Mouse (Mus musculus) thymus, postnatal 36 days (tissue): ENCODE data around the gene Caly.

ENCODE experiments used
- DNase-seq, 2 experiments: peaks; one replicate each; pipeline ENCODE4 v3.0.0; 2022; ENCODE audit warnings: mixed read lengths in 2 of 2

Gene Caly

GRCm38 (mm10) chr7:140082242-140082678 is at the start of gene Caly:
Caly (minus strand) TSS chr7:140082548.
- peak; percentile 21 to 45 for DNase-seq

DNA sequence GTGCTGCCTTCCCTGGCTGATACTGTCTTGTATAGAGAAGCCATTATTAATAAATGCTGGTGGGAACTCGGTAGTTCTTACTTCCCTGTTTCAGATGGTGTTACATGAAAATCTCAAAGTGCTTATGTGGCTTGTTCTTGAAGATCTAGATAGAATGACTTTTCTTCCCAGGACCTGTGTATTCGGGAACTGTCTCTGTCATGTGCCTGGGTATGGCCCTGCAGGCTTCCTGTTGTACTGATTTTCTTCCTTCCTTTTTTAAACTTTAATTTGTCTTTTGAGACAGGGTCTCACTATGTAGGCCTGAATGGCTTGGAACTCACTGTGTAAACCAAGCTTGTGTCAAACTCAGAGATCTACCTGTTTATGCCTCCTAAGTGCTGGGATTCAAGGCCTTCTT is 45.6 kb upstream of the Caly start:
- DNase-seq: no peak

DNA sequence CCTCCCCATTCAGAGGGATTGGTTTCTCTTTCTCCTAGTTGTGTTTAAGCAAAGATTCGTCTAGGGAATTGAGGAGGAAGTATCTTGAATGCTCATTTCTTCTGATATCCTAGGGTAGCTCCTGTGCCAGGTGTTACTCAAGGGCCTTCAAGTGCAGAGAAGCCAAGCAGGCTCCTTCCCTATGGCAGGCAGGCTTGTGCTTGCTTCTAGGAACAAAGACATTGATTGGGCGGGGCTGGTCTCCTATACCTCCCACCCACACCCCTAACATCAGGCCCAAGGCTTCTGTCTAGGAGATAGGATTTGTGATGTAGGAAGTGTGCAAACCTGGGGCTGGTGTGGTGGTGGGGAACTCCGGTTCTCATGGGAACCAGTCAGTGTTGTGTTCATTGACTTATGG is 44.6 kb upstream of the Caly start:
- no peak for DNase-seq

DNA sequence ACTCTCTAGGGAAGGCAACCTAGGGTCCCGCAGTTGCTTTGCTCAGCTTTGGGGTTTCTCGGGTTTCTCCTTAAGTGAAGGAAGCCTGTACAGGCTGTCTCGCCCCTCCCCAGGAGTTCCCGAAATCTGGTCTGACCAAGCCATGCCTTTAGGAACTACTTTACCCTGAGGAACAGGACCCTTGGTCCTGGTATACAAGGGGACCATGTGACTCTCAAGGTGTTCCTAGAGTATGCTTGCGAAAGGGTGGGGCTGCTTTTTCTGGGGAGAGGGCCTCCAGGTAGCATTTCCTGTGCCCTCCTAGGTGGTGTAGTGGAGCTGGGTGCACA is 43.6 kb upstream of the Caly start:
- no peak for DNase-seq

DNA sequence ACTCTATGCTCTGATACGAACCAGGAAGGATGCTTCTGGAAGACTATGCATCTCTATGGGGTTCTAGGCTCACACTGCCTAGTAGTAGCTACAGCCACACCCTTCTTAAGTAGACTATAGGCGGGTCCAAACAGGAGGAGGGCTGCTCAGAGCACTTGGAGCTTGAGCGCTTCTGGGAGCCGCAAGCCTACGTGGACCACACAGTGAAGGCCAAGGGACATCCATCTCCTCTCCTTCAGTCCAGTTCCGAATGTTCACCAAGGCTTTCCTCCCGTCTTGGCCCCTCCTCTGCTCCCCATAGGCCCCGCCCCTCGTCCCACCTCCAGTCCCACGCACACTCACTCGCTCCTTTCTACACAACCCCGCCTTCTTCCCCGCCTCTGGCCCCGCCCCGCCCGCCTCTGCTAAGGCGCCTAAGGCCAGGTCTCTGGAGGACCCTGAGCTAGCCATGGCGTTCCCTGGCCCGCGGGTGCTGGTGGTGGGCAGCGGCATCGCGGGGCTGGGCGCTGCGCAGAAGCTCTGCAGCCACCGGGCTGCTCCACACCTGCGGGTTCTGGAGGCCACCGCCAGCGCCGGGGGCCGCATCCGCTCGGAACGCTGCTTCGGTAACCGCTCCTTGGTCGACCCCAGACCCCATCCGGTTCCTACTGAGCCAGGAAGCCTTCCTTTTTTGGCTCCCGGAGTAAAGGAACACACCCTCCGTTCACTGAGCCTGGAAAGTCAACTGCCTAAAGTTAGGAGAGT is 43.1 kb upstream of the Caly start:
- DNase-seq: peak; percentile 92 to 93

- no peak for DNase-seq
Measured at GRCm38 (mm10) chr7:140124382-140124781, 42.0 kb upstream of the Caly start.

DNA sequence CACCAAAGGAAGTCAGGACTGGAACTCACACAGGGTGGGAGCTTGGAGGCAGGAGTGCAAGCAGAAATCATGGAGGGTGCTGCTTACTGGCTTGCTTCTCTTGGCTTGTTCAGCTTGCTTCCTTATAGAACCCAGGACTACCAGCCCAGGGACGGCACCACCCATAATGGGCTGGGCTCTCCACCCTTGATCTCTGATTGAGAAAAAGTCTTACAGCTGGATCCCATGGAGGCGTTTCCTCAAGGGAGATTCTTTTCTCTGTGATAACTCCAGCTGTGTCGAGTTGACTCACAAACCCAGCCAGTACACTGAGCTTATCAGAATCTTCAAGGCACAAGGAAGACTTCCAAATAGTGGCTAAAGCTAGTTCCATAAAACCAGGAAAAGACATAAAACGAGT is 40.4 kb upstream of the Caly start:
- DNase-seq: no peak

DNA sequence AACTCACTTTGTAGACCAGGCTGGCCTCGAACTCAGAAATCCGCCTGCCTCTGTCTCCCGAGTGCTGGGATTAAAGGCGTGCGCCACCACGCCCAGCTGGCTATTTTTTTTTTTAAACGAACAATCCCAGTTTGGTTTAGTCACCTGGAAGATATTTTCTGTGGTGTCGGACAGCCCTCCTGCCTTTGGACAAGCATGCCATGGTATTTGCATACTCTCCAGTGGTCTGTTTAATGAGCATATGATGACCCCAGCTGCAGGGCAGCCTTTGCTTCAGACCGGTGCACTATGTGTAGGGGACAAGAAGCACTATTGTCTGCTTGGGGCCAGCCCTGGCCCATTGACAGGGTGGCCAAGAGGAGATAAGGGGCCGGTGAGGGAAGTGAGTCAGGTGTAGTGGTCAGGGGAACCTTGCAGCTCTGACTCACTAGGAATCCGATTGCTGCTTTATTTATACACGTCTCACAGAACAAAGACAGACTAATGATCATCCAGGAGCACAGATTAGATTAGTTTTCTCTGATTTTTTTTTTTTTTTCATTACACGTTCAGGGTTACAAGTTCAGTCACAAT is 39.1 kb upstream of the Caly start:
- no peak for DNase-seq

- no peak for DNase-seq
Measured at GRCm38 (mm10) chr7:140120484-140120883, 38.1 kb upstream of the Caly start.

DNA sequence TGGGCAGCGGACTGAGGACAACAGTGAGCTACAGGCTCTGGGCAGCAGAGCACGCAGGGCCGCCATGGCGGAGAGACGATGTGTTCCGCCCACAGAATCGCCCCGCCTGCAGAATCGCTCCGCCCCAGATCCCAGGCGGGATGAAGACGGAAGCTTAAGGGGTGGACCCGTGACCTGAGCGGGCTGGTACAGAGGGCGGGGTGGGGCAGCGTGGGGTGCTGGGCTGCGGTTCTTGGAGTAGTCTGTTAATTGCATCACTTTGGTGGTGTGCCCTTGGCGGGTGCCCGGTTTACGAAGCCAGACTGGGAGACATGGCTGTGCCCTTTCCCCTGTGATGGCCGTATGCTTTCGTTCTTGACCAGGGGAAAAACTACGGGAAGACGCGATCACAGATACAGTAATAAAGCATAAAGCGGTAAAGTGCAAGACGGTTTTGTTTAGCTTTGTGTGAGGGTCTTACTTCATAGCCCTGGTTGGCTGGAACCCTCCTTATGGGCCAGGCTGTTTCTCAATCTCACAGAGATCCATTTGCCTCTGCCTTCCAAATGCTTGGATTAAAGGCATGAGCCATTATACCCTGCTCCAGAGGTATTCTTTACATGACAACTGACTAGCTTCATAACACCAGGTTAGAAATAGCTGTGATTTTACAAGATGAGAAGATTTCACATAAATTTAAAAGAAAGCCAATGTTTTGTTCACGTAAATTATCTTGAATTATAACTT is 34.1 kb upstream of the Caly start, which contains the start of gene Echs1:
TSS of gene Echs1 (minus strand) at position 148 of the 726 bp plus-strand sequence.
- DNase-seq: peak; percentile 88 to 89

DNA sequence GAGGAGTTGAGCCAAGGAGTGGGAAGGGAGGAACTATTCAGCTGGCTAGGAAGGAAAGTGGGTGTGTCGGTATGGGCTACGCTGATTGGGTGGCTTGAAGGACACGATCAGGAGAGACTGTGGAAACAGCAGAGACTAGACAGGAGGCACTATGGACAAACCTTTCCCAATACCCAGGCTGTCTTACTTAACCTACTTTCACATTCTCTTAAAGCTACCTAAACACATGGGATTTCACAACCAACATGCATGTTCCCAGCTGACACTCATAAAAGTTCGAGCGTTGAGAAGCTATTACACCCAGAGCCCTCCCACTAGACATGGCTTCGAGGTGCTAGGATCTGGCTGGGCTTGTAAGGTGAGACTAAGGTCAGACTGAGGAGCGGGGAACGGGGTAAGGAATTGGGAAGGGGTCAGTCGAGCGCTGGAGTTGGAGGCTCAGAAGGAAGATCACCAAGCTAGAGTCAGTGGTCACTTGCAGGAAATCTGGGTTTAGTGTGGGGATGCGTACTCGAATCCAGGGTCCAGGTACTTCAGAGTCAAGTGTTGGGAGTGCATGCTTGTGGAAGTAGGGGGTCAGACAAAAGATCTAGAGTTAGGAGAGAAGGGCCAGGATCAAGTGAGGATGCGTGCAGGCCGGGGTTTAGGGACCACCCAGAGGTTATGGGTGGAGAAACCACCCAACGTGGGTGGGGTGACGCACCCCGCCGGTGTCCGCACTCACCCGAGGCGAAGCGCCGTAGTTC is 33.4 kb upstream of the Caly start, which contains the start of gene Paox:
TSS of gene Paox (plus strand) at position 217 of the 746 bp plus-strand sequence.
- DNase-seq: peak in 1 of 2 experiments; percentile 4

DNA sequence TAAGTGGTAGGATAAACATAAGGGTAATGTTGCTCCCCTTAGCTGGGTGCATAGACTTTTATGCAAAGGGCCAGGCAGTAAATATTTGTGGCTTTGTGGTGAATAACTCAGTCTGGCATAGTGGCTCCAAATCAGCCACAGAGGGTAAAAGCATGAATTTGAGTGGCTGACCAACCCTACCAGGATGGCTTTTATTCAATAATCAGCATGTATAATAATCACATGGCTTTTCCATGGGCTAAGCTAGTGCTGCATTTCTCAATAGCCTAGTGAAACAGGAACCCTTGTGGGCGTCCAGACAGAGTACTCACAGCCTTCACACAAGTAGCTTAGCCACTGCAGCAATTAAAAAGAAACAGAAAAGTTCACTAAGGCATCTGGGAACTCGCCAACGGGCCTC is 29.6 kb upstream of the Caly start:
- DNase-seq: no peak

- DNase-seq: no peak
Measured at GRCm38 (mm10) chr7:140104009-140104408, 21.7 kb upstream of the Caly start.

GRCm38 (mm10) chr7:140101993-140102860 is 19.9 kb upstream of the Caly start, which contains the start of gene Fuom:
Fuom (minus strand) TSS chr7:140102441.
- DNase-seq: peak; percentile 84 to 87

GRCm38 (mm10) chr7:140101498-140101897 is 19.1 kb upstream of the Caly start:
- no peak for DNase-seq

GRCm38 (mm10) chr7:140098466-140098865 is 16.1 kb upstream of the Caly start:
- DNase-seq: no peak

DNA sequence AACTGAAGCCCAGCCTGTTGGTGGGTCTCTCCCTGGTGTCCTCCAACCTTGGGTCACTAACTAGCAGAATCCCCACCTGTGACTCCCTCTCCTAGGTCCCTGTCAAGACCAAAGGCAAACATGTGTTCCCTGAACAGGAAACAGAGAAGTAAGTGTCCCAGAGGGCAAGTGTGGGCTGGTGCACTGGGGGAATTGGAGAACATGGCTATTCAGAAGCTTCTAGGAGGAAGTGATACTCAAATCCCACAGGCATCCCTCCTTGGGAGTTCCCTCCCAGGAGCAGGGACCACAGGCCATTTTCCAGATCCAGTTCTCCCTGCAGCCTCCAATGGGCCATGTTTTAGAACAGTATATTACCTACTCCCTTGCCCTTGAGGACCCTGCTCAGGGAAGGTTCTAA is 13.7 kb upstream of the Caly start:
- DNase-seq: no peak

GRCm38 (mm10) chr7:140095556-140095955 is 13.2 kb upstream of the Caly start:
- DNase-seq: no peak

DNA sequence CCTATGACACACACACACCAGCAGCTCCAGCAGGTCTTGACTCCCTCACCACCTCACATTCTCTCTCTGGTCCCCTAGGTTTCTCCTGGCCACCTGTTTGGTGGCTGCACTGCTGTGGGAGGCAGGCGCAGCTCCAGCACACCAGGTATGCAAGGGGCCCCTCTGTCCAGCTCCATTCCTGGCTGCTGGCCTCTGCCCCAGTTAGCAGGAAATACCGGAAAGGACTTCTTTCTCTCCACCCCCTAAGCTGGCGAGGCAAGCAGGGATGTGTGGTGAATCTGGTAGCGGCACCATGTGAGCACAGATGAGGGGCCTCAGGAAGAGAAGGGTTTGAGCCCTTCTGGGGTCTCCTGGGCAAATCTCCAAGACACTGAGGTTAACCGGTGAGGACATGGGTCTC is 12.6 kb upstream of the Caly start:
- no peak for DNase-seq

- DNase-seq: no peak
Measured at GRCm38 (mm10) chr7:140092924-140093528, 10.7 kb upstream of the Caly start, which contains the start of gene Prap1. Prap1 (plus strand) TSS chr7:140093395.

- DNase-seq: no peak
Measured at GRCm38 (mm10) chr7:140090601-140091000, 8.3 kb upstream of the Caly start.
